Mouse (Mus musculus): ENCODE data around the gene Larp1b. TPM values are rescaled to one million over a fixed set of nuclear protein-coding genes. Genes with fewer than 3 reads are reported as not detected.

The Larp1b gene
- total RNA-seq, 1 experiment from 2014 or later: 20.3 TPM

DNA sequence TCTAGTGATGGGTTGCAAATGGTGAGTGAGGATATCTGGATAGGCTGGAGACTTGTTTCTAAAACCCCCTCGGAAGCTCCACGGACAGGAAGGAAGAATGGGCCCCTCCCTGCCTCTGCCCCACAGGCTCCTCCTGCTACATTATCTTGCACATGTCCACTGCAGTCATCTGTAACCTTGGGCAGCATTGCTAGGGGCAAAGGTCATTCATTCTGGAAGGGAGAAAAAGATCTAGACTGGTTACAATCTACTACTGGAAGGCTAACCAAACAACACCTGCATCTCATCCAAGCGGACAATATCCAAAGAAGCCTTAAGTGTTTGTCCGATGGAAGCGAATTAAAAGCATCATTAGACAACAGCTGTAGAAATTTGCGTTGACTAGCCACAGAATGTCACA lies 61.1 kb downstream of the Larp1b start:
- no peak for ATAC-seq (replicated peaks in 1 of 2; ENCODE audit: insufficient read depth in 1 of 2, low FRiP score in 2 of 2, low TSS enrichment in 1 of 2, low read depth in 1 of 2, poor library complexity in 2 of 2, severe bottlenecking in 2 of 2)

DNA sequence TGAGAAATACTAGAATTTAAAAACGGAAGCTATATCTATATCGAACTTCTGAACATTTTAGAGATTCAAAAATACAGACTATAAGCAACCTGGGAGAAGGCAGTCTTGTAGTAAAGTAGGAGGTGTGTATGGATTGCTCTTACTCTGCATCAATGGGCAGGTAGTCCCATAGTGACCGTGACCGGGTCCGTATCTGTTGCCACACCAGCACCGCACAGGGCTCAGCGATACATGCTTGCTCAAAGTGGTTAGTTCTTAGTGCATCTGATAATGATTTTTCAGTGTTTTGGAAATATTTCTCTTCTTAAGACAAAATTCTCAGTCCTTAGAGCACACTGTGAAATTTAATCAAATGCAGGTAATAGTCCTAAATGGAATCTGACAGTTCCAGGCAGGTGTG lies 62.8 kb downstream of the Larp1b start:
- ATAC-seq (replicated peaks in 1 of 2; ENCODE audit: insufficient read depth in 1 of 2, low FRiP score in 2 of 2, low TSS enrichment in 1 of 2, low read depth in 1 of 2, poor library complexity in 2 of 2, severe bottlenecking in 2 of 2): no peak

DNA sequence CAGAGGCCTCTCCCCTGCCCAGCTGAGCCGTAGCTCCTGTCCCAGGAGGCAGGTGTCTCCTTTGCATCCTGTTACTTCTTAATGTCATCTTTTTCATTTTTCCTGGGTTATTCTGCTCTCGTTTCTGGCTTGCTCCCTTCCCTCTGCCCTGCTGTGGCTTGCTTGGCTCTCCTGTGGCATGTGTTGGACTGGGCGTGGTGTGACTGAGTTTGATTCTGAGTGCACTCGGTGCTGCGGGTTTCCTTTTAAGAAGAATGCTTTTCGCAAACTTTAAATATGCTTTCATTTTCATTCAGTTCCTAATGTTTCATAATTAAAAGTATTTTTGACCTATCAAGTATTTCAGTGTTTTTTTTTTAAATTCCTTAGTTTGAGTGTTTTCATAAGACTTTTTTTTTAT lies 65.3 kb downstream of the Larp1b start:
- ATAC-seq (replicated peaks in 1 of 2; ENCODE audit: insufficient read depth in 1 of 2, low FRiP score in 2 of 2, low TSS enrichment in 1 of 2, low read depth in 1 of 2, poor library complexity in 2 of 2, severe bottlenecking in 2 of 2): peak in 1 of 2 experiments; percentile 32; a peak in 1 of 4 replicates

DNA sequence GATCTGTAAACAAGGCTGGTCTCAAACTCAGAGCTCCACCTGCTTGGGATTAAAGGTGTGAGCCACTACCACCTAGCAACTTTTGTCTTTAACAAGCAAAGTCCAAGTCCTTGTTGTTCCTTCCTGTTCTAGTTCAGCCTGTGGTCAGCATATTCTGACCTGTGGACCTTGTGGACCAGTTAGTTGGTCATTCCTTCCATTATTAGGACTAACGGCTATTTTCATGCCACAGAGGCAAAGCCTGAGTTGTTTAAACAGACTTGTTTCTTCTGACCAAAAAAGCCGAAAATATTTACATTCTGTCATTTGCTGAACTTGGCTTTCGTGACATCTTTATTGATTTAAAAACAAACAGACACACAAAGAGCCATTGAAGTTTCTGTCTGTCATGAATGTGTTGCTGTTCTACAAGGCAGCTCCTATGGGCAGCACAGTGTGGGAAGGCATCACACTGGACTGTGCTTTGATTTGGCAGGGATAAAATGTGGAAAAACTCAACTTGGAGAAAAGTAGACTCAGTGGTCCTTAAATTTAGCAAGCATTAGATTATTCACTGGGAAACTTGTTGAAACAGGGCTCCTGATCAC lies 68.5 kb downstream of the Larp1b start:
- ATAC-seq (replicated peaks in 1 of 2; ENCODE audit: insufficient read depth in 1 of 2, low FRiP score in 2 of 2, low TSS enrichment in 1 of 2, low read depth in 1 of 2, poor library complexity in 2 of 2, severe bottlenecking in 2 of 2): no peak

DNA sequence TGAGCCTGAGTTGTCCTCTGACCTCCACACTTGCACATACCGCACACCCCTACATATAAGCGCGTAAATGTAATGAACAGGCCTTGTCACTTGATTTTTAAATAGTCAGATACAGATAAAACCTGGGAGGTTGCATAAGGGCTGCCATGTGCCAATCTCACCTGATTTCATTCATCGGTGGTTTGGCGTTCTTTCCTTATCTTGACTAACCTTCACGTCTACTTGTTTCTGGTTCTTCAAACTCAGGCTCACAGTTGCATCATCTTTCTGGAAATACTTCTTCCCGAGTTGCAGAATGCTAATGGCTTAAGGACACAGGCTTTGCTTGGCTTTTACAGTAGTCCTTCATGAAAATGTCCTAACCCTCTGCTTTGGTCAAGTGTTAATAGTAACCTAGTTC lies 71.1 kb downstream of the Larp1b start:
- peak in 1 of 2 experiments; percentile 21; a peak in 1 of 4 replicates for ATAC-seq (replicated peaks in 1 of 2; ENCODE audit: insufficient read depth in 1 of 2, low FRiP score in 2 of 2, low TSS enrichment in 1 of 2, low read depth in 1 of 2, poor library complexity in 2 of 2, severe bottlenecking in 2 of 2)

DNA sequence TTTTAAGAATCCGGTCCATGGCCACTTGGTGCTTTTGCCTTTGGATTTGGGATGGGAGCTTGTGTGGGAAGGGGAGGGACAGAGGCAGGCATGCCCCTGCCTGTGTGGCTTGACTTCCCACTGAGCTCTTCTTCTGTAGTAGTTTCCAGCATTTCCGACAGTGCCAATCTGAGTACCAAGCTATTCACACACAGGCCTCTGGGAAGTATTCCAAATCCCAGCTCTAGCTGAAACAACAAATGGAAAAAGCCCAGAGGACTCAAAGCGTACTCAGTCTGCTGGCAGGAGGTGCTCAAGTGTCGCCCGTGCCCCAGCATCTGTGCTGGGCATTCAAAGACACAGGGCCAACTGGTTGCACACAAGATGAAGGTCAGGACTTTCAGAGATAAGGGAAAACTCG lies 72.4 kb downstream of the Larp1b start:
- no peak for ATAC-seq (replicated peaks in 1 of 2; ENCODE audit: insufficient read depth in 1 of 2, low FRiP score in 2 of 2, low TSS enrichment in 1 of 2, low read depth in 1 of 2, poor library complexity in 2 of 2, severe bottlenecking in 2 of 2)

DNA sequence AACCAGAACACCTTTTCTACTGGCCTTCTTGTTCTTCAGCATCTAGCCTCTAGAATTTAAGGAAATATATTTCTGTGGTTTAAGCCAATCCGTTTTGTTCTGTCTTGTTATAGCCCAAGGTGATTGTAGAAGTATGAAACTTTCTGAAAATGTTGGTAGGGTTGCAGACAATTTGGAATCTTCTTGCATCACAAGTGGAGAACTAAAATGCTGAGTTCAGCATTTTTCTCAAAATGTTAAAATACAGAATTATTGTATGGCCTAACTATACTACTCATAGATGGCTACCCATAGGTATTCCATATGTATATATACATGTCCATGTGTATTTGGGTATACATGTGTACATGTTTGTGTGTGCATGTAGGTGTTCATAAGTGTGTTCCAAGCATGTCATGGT lies 81.1 kb downstream of the Larp1b start:
- ATAC-seq (replicated peaks in 1 of 2; ENCODE audit: insufficient read depth in 1 of 2, low FRiP score in 2 of 2, low TSS enrichment in 1 of 2, low read depth in 1 of 2, poor library complexity in 2 of 2, severe bottlenecking in 2 of 2): no peak

DNA sequence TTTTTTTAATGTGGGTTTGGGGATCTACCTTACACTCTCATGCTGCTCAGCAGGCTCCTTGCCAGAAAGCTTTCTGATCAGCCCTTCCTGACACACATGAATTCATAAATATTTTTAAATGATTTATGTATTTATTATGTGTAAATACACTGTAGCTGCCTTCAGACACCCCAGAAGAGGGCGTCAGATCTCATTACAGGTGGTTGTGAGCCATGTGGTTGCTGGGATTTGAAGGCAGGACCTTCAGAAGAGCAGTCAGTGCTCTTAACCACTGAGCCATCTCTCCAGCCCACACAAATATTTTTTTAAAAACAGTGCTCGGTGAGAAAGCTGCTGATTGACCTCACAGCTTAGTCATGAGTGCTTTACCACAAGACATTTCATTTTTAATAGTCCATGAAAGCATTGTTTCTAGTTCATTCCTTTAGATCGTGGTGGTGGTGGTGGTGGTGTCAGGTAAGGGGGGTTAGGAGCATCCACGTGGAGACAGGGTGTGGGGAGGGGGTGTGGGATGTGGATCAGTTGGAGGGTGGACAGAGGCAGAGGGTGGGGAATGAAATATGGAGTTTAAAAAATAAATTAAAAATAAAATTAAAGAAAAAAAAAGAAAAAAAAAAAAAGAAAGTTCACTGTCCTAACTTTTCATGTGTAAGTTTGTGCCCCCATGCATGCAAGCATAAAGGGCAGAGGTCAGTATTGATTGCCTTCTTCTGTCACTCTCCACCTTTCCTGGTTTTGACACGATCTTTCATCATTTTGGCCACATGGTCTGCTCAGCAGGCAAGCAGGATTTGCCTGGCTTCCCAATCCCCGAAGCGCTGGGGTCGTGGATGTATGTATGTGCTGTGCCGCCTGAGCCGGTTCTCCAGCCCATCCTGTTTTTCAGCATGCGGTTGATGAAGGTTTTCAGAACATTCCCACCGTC lies 81.9 kb downstream of the Larp1b start:
- ATAC-seq (replicated peaks in 1 of 2; ENCODE audit: insufficient read depth in 1 of 2, low FRiP score in 2 of 2, low TSS enrichment in 1 of 2, low read depth in 1 of 2, poor library complexity in 2 of 2, severe bottlenecking in 2 of 2): no peak

DNA sequence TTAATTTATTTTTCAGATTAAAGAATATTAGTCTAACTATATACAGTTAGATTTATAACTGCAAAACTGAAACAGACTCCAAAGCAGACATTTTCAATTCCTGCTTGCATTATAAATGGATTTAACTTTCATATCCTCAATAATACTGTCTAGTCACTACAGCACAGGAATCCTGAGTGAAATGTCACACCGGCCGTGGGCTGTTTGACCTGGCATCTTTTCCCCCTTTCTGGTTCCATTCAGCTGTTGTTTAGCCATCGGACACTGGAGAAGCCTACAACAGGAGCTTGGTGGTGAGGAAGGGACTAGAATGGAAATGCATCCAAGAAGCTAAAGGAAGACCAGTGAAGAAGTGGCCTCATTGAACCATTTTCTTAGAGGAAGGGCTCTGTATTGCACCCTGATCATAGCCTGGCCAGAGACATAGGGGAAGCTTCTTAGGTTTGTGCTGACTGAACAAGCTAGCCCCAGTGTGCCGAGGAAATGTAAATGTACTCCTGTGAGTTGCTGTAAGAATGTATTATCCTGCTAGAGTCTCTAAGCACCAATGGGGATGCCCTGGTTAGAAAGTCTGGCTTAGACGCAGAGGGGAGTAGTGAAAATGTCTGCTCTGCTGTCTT lies 88.8 kb downstream of the Larp1b start:
- no peak for ATAC-seq (replicated peaks in 1 of 2; ENCODE audit: insufficient read depth in 1 of 2, low FRiP score in 2 of 2, low TSS enrichment in 1 of 2, low read depth in 1 of 2, poor library complexity in 2 of 2, severe bottlenecking in 2 of 2)

DNA sequence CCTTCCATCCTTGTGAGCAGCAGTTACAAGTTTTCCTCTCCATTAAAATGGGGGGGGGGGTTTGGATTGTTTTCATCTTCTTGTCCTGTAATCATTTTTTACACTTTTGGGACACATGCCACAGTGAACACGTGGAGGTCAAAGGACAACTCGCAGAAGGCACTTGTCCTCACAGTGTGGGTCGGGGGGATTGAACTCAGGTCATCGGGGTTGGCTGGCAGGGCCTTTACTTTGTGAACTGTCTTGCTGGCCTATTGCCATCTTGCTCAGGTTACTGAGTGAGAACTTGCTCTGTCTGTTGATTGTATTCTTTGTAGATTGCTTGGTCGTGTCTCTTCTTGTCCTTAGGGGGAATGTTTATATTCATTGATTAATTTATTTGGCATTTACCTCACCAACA lies 91.6 kb downstream of the Larp1b start:
- ATAC-seq (replicated peaks in 1 of 2; ENCODE audit: insufficient read depth in 1 of 2, low FRiP score in 2 of 2, low TSS enrichment in 1 of 2, low read depth in 1 of 2, poor library complexity in 2 of 2, severe bottlenecking in 2 of 2): no peak

DNA sequence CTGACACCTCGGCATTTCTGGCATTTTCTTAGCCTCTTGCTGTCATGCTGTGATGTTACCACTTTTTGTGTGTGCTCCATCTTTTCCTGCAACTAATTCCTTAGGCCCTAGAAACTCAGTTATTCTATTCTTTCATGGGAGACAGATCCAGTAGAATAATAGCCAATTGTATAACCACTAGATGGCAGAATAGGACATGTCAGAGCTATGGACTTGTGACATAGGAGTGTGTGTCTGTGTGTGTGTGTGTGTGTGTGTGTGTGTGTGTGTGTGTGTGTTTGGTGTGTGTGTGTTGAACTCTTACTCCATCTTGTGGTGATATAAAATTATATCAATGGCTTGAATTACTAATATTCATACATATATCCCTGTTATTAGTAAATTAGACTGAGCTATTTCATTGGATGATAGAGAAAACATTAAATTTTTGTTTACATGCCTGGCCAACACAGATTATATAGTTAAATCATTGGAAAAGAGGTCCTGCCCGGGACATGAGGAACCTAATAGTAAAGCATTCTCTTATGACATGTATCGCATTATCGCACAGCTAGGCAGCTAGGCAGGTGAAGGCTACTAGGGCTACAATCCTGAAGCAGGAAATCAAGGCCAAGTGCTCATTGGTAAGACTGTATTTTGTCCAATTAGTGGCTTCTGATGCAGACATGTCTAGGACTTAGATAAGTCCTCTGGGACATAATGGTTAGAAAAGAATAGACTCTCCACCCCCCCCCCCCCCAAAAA lies 92.7 kb downstream of the Larp1b start:
- ATAC-seq (replicated peaks in 1 of 2; ENCODE audit: insufficient read depth in 1 of 2, low FRiP score in 2 of 2, low TSS enrichment in 1 of 2, low read depth in 1 of 2, poor library complexity in 2 of 2, severe bottlenecking in 2 of 2): peak; percentile 60 to 72; a peak in 3 of 4 replicates

DNA sequence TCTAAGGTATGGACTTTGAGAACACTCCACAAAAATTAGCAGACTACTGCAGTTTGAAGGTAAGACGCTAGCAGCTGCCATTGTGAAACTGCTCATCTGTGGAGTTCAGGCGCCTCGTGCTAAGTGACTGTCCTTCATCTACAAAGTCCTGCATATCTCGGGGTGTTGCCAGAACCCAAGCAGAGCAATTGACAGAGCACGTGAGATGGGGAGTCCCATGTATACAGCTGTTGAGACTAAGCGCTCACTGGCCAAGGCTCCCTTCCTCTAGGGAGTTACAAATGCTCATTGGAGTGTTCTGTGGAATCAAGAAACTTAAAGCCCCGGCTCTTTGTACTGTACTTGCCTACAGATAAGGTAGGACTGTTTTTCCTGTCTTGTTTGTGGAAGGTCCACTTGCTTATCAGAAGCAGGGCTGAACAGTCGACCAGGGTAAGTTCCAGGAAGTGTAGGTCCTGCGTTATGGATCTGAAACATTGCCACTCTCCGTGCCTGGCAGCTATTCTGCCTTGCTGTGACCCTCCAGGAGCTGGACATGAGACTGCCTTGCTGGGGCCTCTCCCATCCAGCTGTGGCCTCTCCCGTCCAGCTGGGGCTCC lies 94.2 kb downstream of the Larp1b start:
- ATAC-seq (replicated peaks in 1 of 2; ENCODE audit: insufficient read depth in 1 of 2, low FRiP score in 2 of 2, low TSS enrichment in 1 of 2, low read depth in 1 of 2, poor library complexity in 2 of 2, severe bottlenecking in 2 of 2): no peak

DNA sequence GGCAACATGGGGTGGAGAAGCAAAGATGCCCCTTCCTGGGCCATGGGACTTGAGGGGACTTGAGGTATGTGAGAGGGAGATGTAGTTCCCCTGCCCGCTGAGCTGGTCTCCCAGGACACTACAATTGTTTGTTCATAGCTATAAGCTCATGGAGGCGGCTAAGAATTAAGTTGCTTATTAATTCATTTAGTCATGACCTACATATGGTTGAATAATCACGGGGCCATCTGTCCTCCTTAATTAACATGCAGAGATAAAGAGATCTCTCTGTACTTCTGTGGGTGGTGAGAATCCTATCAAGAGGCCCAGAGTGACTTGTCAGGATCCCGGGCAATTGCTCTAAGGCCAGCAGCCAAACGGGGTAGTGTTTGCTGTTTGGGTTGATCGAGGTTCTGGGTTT lies 98.2 kb downstream of the Larp1b start:
- no peak for ATAC-seq (replicated peaks in 1 of 2; ENCODE audit: insufficient read depth in 1 of 2, low FRiP score in 2 of 2, low TSS enrichment in 1 of 2, low read depth in 1 of 2, poor library complexity in 2 of 2, severe bottlenecking in 2 of 2)

DNA sequence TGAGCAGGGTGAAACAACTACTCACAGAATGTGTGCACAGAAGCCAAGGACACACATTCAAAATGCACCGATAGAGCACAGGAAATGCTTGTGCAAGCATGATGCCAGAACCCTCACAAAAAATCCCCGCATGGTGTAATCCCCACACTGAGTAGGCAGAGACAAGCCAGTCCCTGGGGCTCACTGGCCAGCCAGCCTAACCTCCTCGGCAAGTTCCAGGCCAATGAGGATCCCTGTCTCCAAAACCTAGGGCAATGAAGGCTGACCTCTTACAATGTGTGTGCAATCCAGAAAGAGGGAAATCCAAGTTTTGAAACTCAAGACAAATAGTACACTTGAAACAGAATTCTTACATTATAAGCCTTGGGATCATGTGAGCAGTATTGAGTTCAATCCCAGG lies 103.7 kb downstream of the Larp1b start:
- ATAC-seq (replicated peaks in 1 of 2; ENCODE audit: insufficient read depth in 1 of 2, low FRiP score in 2 of 2, low TSS enrichment in 1 of 2, low read depth in 1 of 2, poor library complexity in 2 of 2, severe bottlenecking in 2 of 2): no peak

DNA sequence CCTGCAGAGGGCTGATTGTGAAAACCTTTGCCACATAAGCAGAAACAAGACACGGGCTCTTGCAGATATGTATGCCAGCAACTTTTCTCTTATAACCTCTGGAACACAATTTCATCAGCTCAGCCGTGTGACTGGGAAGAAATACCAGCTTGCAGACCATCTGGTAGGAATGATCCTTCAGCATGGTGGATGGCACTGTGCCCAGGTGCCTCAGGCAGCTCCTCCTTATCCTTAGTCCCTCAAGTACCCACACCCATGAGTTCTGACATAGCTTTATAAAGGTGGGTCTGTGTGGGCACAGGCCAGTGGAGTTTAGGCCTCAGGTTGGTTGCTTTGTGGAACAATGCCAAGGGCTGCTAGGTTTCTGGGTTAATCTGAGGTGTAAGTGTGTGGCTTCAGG lies 108.8 kb downstream of the Larp1b start:
- ATAC-seq (replicated peaks in 1 of 2; ENCODE audit: insufficient read depth in 1 of 2, low FRiP score in 2 of 2, low TSS enrichment in 1 of 2, low read depth in 1 of 2, poor library complexity in 2 of 2, severe bottlenecking in 2 of 2): no peak

DNA sequence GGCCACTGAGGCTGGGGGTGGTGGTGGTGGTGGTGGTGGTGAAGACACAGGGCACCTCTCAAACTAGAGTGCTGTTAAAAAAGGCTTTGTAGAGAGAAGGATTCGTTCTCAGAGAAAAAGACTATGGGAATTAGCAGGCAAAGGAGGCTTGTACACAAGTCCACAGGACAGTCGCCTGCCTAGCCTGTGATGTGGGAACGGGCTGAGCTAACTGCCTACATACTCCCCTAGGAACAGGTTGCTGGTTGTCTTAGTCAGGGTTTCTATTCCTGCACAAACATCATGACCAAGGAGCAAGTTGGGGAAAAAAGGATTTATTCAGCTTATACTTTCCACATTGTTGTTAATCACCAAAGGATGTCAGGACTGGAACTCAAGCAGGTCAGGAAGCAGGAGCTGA lies 109.6 kb downstream of the Larp1b start:
- no peak for ATAC-seq (replicated peaks in 1 of 2; ENCODE audit: insufficient read depth in 1 of 2, low FRiP score in 2 of 2, low TSS enrichment in 1 of 2, low read depth in 1 of 2, poor library complexity in 2 of 2, severe bottlenecking in 2 of 2)

DNA sequence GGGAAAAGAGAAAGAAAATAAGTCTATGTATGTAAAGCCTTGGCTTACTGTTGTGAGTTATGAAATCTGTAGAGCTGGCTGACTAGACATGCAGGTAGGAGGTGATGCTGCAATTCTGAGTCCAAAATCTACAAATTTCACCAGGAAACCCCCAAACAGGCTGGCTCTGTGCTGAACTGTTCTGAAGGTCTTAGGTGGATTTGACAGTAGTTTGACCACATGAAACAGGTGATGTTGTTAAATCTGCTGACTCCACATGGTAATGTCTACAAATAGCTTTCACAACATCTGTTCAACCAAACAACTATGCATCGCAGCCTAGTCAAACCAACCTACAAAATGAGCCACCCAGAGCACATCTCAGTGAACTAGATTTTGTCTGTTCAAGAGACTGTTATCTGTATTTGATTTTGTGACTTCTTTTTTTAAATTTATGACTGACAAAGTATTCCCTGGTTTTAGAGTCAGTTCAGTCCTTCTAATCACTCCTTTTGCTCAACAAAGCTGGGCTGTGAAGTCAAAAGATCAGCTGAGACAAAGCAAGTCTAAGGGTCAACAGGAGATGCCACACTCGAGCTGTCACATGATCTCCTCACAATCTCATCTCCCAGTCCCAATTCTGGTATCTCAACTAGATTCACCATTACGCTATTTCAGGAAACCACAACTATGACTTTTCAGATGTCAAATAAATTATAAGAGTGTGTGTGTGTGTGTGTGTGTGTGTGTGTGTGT lies 112.4 kb downstream of the Larp1b start:
- no peak for ATAC-seq (replicated peaks in 1 of 2; ENCODE audit: insufficient read depth in 1 of 2, low FRiP score in 2 of 2, low TSS enrichment in 1 of 2, low read depth in 1 of 2, poor library complexity in 2 of 2, severe bottlenecking in 2 of 2)
